Mouse (Mus musculus): ENCODE data around the gene Ltv1. TPM values are rescaled to one million over a fixed set of nuclear protein-coding genes. Genes with fewer than 3 reads are reported as not detected.

Gene Ltv1
- polyA plus RNA-seq, 1 experiment, result 29.5 TPM

- no peaks in the 10 kb centered on the region for H3K4me1 ChIP-seq (ENCODE audit: control insufficient read depth, insufficient read depth, low read length)
- no peak overlapping the region for H3K4me3 ChIP-seq (replicated peaks; ENCODE audit: control insufficient read depth, low read depth, low read length)
- TF ChIP-seq POLR2A (IDR thresholded peaks at IDR 0.05; ENCODE audit: borderline replicate concordance, control insufficient read depth, low read depth, low read length) (no peak), CTCF (IDR thresholded peaks at IDR 0.05; ENCODE audit: control insufficient read depth, insufficient read depth, low read length) (no peak)
- 86% methylated on average over 7 of the region's 7 CpGs for WGBS
- no peak overlapping the region for H3K27ac ChIP-seq (ENCODE audit: control insufficient read depth, insufficient read depth, low read depth, low read length, poor library complexity)
These were observed 37.7 kb upstream of the Ltv1 start for GRCm38 (mm10) chr10:13230716-13231115.

- H3K27ac ChIP-seq (ENCODE audit: control insufficient read depth, insufficient read depth, low read depth, low read length, poor library complexity), result no peak overlapping the region
- TF ChIP-seq POLR2A (IDR thresholded peaks at IDR 0.05; ENCODE audit: borderline replicate concordance, control insufficient read depth, low read depth, low read length) (no peak), CTCF (IDR thresholded peaks at IDR 0.05; ENCODE audit: control insufficient read depth, insufficient read depth, low read length) (no peak)
- no peak overlapping the region for H3K4me3 ChIP-seq (replicated peaks; ENCODE audit: control insufficient read depth, low read depth, low read length)
- no peaks in the 10 kb centered on the region for H3K4me1 ChIP-seq (ENCODE audit: control insufficient read depth, insufficient read depth, low read length)
- WGBS, result 81% methylated on average over 7 of the region's 7 CpGs
These were observed 32.6 kb upstream of the Ltv1 start for GRCm38 (mm10) chr10:13225377-13226063.

GRCm38 (mm10) chr10:13222135-13222534 lies 29.2 kb upstream of the Ltv1 start:
- TF ChIP-seq POLR2A (IDR thresholded peaks at IDR 0.05; ENCODE audit: borderline replicate concordance, control insufficient read depth, low read depth, low read length) (no peak), CTCF (IDR thresholded peaks at IDR 0.05; ENCODE audit: control insufficient read depth, insufficient read depth, low read length) (no peak)
- Histone ChIP-seq H3K4me1 (ENCODE audit: control insufficient read depth, insufficient read depth, low read length) (no peaks in the 10 kb centered on the region), H3K4me3 (replicated peaks; ENCODE audit: control insufficient read depth, low read depth, low read length) (no peak overlapping the region), H3K27ac (ENCODE audit: control insufficient read depth, insufficient read depth, low read depth, low read length, poor library complexity) (no peak overlapping the region)
- WGBS, result 83% methylated on average over 3 of the region's 3 CpGs

- Histone ChIP-seq H3K27ac (ENCODE audit: control insufficient read depth, insufficient read depth, low read depth, low read length, poor library complexity) (no peak overlapping the region), H3K4me1 (ENCODE audit: control insufficient read depth, insufficient read depth, low read length) (no peaks in the 10 kb centered on the region), H3K4me3 (replicated peaks; ENCODE audit: control insufficient read depth, low read depth, low read length) (no peak overlapping the region)
- TF ChIP-seq POLR2A (IDR thresholded peaks at IDR 0.05; ENCODE audit: borderline replicate concordance, control insufficient read depth, low read depth, low read length) (no peak), CTCF (IDR thresholded peaks at IDR 0.05; ENCODE audit: control insufficient read depth, insufficient read depth, low read length) (no peak)
- 91% methylated on average over 1 of the region's 1 CpGs for WGBS
These were observed 27.1 kb upstream of the Ltv1 start for GRCm38 (mm10) chr10:13220061-13220460.

DNA sequence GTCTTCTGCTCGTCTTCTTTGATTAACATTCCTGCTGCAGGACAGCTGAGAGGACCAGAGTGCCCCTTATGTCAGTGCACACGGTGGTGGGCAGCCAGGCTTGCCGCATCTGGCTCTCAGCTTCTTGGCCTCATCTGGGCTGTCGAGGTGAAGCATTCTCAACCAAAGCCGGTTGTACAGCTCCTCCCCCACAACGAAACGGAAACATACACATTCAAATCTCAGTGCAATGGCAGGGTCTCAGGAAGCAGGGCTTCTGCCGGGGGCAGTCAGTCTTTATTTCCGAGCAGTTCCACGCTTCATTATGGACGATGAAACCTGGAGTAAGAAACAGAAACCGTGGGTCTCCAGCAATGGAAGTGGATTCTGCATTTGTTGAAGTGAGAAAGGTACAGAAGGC lies 21.0 kb upstream of the Ltv1 start:
- no peaks in the 10 kb centered on the region for H3K4me1 ChIP-seq (ENCODE audit: control insufficient read depth, insufficient read depth, low read length)
- 86% methylated on average over 12 of the region's 12 CpGs for WGBS
- no peak for TF ChIP-seq CTCF (IDR thresholded peaks at IDR 0.05; ENCODE audit: control insufficient read depth, insufficient read depth, low read length)
- TF ChIP-seq POLR2A (IDR thresholded peaks at IDR 0.05; ENCODE audit: borderline replicate concordance, control insufficient read depth, low read depth, low read length), result no peak
- no peak overlapping the region for H3K27ac ChIP-seq (ENCODE audit: control insufficient read depth, insufficient read depth, low read depth, low read length, poor library complexity)
- no peak overlapping the region for H3K4me3 ChIP-seq (replicated peaks; ENCODE audit: control insufficient read depth, low read depth, low read length)

DNA sequence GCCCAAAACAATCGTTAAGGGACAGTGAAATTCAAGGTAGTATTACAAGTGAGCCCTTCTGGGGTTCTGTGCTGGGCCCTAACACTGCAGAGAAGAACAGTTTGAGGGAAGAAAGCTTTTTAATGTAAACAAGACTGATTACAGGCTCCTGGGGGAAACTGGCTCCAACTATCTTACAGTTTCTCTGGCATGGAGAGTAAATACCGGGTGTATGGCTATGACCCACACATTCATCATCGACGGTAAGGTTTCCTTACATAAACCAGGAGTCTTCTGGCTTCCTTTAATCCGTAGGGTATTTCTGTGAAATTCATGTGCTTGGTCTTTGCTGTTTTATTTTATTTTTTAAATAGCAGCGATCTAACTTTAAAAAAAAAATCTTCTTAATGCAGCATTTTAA lies 19.9 kb upstream of the Ltv1 start:
- no peaks in the 10 kb centered on the region for H3K4me1 ChIP-seq (ENCODE audit: control insufficient read depth, insufficient read depth, low read length)
- H3K4me3 ChIP-seq (replicated peaks; ENCODE audit: control insufficient read depth, low read depth, low read length), result no peak overlapping the region
- TF ChIP-seq POLR2A (IDR thresholded peaks at IDR 0.05; ENCODE audit: borderline replicate concordance, control insufficient read depth, low read depth, low read length), result no peak
- TF ChIP-seq CTCF (IDR thresholded peaks at IDR 0.05; ENCODE audit: control insufficient read depth, insufficient read depth, low read length), result no peak
- WGBS, result 85% methylated on average over 6 of the region's 6 CpGs
- H3K27ac ChIP-seq (ENCODE audit: control insufficient read depth, insufficient read depth, low read depth, low read length, poor library complexity), result no peak overlapping the region

- no peak for TF ChIP-seq CTCF (IDR thresholded peaks at IDR 0.05; ENCODE audit: control insufficient read depth, insufficient read depth, low read length)
- no peak for TF ChIP-seq POLR2A (IDR thresholded peaks at IDR 0.05; ENCODE audit: borderline replicate concordance, control insufficient read depth, low read depth, low read length)
- H3K27ac ChIP-seq (ENCODE audit: control insufficient read depth, insufficient read depth, low read depth, low read length, poor library complexity), result no peak overlapping the region
- no peaks in the 10 kb centered on the region for H3K4me1 ChIP-seq (ENCODE audit: control insufficient read depth, insufficient read depth, low read length)
- WGBS, result 83% methylated on average over 9 of the region's 9 CpGs
- no peak overlapping the region for H3K4me3 ChIP-seq (replicated peaks; ENCODE audit: control insufficient read depth, low read depth, low read length)
These were observed 19.4 kb upstream of the Ltv1 start for GRCm38 (mm10) chr10:13212326-13212725.

DNA sequence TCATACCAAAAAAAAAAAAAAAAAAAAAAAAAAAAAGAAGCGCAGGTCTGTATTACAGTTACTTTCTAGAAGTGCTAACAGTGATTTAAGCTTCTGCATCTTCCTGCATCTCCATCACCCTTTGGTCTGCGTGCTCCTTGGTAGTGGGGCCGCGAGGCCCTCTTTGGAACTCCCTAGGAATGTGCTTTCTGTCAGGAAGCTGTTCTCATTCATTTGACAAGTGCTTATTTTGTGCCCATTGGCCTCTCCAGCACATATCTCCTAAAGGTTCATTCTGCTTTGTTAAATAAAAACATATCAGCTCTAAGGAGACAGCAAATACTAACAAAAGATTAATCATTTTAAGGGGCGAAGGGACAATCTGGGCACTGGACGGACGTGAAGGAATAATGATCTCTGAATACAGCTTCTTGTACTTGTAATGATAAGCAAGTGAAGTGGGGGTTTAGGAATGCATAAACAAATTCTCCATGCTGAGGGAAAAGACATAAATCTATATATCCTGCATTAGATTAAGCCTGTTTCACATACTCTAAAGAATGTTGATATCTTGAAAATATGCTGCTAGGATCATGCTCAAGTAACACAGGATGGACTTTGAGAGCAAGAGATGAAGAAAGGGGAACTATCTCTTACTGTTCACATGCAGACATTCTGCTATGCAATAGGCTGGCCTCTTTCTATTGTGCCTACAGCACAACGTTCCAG lies 17.1 kb upstream of the Ltv1 start:
- no peaks in the 10 kb centered on the region for H3K4me1 ChIP-seq (ENCODE audit: control insufficient read depth, insufficient read depth, low read length)
- TF ChIP-seq CTCF (IDR thresholded peaks at IDR 0.05; ENCODE audit: control insufficient read depth, insufficient read depth, low read length) (no peak), POLR2A (IDR thresholded peaks at IDR 0.05; ENCODE audit: borderline replicate concordance, control insufficient read depth, low read depth, low read length) (no peak)
- no peak overlapping the region for H3K27ac ChIP-seq (ENCODE audit: control insufficient read depth, insufficient read depth, low read depth, low read length, poor library complexity)
- 79% methylated on average over 8 of the region's 8 CpGs for WGBS
- H3K4me3 ChIP-seq (replicated peaks; ENCODE audit: control insufficient read depth, low read depth, low read length), result no peak overlapping the region

Measured in bone marrow, adult 2 months (tissue).